Mouse (Mus musculus) spleen, postnatal 4 days (tissue): ENCODE results near the gene Rreb1.

ENCODE experiments used
- DNase-seq, 2 experiments: peaks; one replicate each; pipeline ENCODE4 v3.0.0; 2022; ENCODE audit warnings: low spot score in 2 of 2

The Rreb1 gene

DNA sequence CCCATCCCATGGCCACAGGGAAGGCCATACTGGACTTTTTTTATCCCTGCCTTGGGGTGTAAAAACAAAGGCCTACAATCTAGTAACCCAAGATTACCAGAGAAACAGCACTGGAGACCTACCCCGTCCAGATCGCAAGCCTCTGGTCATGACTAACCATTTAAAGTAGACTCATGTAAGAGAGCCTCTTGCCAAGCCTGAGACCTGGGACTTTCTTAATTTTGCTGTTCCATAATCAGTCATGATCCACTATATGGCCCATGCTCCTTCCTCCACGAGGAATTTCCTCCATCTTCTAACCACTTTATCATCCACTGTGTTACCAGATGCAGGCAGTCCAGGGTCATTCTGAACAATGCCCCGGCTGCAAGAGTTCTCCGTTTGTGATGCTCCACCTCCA lies 98.2 kb downstream of the Rreb1 start:
- no peak for DNase-seq

DNA sequence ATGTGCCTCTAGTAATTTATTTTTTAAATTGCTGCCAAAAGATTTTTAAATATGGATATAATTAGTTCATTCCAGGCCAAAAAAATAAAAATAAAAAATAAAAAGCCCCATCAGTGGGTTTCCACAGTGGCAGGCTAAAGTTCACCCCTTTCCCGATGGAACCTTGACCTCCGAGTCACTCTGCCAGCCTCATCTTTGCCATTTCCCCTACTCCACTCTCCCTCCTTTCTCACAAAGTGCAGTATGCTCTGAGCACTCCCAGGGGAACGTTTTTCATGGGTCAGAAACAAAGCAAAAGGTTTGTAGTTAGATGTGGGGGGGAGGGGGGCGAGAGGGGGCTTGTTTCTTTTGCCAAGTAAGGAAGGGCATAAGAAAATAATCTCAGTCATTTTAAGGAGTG lies 98.6 kb downstream of the Rreb1 start:
- DNase-seq = no peak

DNA sequence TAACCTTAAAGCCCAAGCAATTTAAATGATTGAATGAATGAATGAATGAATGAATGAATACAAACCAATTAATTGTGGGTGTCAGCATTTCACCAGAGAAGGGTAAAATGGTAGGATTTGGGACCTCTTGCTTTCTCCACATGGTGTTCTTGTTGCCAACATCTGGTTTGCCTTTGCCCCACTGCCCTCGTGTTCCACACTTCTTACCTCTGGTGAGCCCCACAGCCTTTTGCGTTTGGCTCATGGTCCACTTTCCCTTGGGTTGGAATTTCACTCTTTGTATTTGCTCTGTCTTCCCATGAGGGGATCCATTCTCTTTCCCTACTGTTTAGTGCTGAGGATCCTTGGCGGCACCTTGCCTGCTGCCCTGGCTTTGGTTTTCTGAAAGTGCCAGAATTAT lies 99.0 kb downstream of the Rreb1 start:
- DNase-seq = no peak

DNA sequence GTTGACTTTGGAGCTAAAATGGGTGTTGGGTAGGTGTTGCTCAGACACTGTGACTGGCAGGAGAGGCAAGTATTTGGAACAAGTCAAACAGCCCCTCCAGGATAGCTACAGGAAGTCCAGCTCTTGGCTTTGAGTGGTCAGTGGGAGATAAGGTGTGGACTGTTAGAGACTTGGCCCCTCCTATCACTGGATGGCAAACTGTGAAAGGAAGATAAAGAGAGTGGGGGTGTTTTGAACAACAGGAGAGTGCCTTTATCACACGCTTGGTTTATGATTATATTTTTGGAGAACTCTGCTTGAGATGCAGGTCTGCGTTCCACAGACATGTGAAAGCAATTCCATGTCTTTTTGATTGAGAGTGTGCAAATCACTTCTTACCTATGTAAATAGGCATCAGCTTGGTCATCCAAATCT lies 100.7 kb downstream of the Rreb1 start:
- no peak for DNase-seq

DNA sequence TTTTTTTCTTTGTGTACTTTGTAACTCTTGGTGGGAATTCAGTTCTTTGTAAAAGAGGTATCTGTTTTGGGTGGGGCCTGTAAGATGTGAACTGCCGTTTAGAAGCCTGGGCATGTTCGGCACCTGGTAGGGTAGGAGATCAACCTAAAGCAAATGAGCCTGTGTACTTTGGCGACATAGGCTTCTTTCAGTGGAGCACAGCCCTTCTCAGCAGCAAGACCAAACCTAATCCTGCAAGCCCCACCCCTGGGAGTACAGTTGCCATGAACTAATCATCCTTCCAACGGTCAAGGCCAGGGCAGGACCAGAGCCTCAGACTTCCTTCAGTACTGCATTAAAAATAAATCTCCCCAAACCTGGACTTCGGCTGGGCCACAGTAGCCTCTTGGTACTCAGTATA lies 101.4 kb downstream of the Rreb1 start:
- DNase-seq = no peak

DNA sequence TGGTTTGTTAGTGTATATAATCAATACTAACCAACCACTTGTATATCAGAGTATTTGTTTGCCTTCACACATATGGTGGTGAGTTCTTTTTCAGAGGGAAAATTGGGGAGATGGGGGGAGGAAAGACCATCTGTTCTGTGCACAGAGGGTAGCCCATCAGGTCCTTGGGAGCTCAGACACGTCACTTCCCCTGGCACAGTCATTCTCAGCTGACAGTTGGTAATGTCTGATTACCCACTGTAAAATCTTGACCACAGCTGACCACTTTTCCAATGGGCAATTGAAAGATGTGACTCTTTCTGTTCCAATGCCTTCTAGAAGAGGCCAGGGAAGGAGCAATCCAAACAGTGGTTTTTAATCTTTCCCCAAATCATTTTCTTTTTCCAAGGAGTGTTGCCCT lies 101.8 kb downstream of the Rreb1 start:
- DNase-seq = no peak

DNA sequence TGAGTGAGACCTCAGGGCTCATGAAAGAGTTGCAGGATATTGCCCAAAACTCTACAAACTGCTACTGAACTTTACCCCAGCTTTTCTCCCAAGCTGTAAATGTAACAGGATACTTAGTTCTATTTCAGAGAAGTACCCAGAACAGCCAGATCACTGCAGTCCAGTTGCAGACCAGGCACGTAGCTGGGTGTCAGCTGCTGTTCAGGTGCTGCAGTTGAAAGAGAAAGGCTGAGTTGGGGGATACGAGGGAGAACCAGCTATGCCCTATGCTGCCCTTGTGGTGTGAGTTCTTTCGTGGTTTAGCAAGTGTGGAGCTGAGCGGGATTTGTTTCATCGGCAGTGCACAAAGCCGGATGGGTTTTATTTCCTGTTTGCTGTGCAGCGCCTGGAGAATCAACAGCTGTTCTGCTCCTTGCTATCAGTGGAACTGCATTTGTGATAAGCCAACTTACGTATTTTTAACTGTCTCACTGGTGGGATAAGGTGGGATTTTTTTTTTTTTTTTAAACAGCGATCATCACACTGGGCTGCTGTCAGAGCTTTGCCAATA lies 102.5 kb downstream of the Rreb1 start:
- no peak for DNase-seq

DNA sequence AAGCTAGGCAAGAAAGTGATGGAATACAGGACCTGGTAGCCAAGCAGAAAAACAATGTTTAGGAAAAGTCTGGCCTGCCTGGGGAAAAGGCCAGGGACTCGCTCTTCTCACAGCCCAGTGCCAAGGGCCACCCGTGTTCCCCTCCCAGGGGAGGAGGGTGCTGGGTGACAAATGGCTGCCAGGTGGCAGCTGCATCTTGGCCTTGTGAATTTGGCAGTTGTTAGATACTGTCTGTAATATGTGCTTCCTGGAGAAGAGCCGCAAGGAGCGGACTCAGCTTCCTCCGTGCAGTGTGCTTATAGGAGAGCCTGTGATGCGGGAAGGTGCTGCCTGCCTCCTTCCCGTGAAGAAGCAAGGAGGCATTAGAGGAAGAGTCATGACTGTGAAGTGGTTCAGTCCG lies 104.3 kb downstream of the Rreb1 start:
- no peak for DNase-seq

DNA sequence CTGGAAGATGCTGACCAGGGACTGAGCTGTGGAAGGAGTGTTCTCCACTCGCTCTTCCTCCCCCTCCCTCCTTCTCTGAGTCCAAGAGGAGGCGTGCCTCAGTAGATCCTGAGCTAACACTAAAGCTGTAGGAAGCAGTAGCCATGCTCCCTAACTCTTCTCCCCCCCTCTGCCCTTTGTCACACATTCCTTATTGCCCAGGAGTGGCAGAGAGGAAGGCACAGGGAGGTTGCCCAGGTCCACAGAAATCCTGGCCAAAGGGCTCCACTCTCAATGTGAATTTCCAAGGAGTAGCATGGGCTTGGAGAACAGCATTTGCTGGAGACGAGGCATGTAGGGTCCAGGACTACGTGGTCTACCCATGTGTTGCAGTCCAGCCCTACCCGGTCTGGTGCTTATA lies 104.8 kb downstream of the Rreb1 start:
- DNase-seq = no peak

DNA sequence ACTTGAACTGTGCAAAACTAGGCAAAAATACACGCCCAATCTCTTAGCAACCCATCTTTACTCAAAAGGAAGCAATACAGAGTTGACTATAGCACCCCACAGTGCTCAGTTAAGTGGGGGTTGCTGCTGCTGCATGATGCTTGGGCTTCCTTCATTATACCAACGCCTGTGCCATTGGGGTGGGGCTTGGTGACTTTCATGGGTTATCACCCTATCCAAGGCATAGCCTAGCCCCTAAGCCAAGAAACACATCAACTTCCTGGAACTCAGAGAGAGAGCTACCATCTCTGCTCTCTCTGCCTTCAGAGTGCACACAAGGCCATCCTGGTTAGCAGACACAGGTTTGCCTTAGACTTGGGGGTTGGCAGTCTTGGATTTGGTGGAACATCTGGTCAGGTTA lies 107.2 kb downstream of the Rreb1 start:
- DNase-seq = no peak

DNA sequence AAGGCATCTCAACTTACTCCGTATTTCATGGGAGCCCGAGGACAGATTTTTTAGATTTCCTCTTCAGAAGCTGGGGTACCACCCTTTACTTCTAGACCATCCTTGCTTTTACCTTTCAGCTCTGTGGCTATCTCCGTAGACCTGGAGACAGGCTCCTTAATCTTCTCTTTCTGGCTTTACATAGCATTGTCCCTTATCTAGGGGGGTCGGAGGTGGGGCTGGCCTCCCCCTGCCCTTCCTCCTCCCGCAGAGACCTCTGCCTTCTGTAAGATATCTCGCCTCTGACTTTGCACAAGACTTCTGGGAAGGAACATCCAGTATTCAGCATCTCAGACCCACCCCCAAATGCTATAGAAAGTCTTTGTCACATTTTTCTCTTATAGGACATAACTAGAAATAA lies 107.8 kb downstream of the Rreb1 start:
- no peak for DNase-seq

DNA sequence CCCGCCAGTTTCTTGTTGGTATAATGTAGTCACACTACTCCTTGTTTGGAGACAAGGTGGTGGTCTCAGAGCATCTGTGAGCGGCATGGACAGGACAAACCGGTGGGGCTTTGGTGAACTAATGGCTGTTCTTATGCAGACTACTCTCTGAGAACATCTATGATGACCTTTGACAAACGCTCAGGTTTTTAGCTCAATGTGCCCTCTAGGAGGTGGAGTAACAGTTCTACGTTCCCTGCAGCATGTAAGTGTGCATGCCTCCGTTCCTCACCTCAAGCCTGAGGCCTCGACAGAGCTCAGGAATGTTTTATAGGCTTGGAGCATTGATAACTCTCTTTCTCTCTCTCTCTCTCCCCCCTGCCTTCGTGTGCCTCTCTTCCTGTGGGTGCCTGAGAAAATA lies 116.6 kb downstream of the Rreb1 start:
- no peak for DNase-seq

DNA sequence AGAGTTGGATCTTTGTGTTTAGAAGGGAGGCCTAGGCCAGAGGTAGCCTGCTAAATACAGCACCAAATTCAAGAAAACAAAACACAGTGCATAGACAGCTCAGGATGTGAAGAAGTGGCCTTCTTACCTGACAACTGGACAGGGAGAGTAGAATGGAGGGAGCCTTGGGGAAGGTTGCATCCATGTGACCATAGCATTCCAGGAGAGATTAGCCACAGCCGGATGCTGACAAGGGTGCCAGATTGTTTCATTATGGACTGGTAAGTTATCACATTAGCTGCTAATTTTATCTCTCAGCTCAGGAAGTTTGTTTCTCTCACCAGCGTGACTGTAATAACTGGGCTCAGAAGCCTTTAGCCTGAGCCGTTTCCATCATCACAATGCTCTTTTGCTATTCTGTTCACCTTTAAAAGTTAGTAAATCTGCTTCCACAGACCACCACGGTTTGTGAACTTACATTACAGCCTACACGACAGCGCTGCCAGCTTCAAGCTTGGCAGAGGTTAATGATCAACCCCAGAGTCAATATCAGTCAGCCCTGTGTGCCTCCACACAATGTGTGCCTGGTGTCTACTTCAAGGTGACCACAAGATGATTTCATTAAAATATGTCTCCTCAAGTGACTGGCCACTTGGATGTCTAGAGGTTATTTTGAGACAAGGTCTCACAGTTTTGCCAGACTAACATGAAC lies 117.5 kb downstream of the Rreb1 start:
- no peak for DNase-seq

DNA sequence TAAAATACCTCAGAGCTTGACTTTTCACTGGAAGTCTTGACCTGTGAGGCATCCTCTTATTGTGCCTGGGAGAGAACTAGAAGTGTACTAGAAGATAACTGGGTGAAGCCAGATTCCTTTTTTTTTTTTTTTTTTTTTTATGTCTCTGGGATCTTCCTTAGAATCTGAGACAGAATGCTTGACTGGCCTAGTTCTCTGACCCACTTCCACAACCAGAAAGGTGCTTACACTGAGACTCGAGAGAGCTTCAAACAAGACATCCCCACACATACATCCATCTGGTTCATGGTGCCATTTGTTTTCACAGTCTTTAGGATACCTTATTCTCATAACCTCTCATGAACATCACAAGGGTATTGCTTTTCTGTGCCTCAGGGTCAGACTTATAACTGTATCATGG lies 118.2 kb downstream of the Rreb1 start:
- DNase-seq = no peak

DNA sequence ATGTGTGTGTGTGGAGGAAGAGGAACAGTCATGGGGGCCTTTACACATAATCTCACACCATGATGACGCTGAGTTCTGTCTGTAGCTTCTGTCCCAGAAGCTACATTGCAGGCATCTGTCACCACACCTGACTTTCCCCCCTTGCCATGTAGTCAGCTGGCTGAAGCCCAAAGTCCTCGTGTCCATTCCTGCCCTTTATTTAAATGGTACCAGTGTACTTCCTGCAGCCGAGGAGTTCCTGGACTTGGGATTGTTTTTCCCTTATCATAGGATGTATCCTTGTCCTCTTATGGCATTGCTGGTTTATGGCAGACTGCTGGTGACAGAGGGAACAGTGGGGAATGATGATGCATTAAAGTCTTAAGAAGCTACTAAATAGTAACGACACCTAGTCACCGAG lies 120.6 kb downstream of the Rreb1 start:
- DNase-seq = no peak

DNA sequence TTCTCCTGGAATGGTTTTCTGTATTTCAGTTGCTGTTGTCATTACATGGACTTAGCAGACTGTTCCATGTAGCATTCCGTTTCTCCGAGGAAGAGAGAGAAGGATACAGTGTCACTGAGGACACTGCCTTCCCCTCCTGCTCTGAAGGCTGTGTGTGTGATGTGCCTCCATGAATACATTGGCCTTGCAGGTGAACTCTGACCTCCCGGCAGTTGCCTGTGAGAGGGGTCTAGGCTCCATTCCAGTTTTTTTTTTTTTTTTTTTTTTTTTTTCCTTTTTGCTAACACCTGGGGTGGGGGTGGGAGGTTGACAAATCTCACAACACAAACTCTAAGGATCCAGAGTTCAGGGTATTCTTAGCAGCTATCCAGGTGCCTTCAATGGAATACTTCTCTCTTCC lies 124.8 kb downstream of the Rreb1 start:
- DNase-seq = no peak

DNA sequence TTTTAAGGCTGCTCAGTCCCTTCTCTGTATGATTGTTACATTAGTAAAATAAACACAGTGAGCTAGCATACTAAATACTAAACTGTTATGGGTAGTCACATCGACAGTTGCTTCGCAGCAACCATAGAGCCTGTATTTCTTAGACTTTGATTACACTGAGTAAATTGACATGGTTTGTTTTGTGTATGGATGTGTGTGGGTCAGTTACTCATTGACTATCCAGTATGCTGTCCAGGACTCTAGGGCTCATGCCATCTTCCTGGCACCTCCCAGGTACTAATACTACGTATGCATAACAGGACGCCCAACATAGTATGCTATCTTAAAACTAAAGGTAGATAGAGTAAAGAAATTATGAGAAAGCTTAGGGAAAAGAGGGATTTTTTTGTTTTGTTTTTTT lies 125.3 kb downstream of the Rreb1 start:
- no peak for DNase-seq

DNA sequence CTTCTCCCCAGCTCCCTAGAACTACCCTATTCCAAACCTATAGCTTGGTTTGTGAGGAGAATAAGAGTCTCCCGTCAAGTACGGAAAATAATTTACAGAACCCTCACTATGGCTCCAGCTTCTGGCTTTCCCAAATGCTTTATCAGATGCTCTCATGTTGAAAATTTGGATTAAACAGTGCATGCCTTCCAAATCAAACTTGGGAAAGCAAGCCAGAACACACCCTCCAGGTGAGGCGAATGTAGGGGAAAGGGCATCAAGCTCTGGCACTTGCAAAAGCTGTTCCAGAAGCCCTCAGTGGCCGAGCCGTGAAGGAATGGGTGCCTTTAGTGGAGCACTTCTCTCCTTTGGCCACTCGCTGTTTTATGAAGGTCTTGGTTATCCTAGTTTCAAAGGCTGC lies 126.2 kb downstream of the Rreb1 start:
- no peak for DNase-seq

DNA sequence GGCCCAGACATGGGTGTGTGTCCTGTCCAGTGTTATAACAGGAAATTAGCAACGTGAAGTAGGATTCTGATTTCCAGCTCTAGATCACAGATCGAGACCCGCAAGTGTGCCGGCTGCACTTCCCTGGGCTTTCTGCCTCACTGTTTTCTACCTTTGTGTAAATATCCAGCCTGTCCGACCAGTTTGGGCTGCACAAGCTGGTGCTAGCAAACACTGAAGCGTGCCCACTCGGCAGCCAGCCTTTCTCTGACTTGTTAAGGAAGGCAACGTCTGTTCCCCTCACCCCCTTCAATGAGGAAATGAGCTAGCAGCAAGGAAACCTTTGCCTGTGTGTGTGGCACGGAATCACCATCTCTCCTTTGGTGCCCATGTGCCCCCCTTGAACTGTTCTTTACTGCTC lies 129.9 kb downstream of the Rreb1 start:
- no peak for DNase-seq

DNA sequence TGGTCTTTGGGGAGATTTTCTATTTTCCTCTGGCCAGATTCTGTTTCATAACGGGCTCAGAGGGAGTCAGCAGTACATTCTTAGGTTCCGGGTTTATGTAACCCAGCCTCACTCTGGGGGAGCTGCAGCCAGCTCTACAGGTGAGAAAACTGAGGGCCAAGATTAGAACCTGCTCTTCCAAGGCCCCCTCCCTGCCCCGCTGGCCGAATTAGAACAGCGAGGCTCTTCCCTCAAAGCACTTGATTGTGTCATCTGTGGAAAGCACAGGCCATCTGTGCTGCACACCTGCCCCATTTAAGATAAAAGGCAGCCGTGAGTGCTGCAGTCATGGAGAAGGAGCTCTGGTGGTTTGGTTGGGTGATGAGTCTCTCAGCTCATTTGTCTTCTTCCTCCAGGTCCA lies 130.3 kb downstream of the Rreb1 start:
- no peak for DNase-seq

DNA sequence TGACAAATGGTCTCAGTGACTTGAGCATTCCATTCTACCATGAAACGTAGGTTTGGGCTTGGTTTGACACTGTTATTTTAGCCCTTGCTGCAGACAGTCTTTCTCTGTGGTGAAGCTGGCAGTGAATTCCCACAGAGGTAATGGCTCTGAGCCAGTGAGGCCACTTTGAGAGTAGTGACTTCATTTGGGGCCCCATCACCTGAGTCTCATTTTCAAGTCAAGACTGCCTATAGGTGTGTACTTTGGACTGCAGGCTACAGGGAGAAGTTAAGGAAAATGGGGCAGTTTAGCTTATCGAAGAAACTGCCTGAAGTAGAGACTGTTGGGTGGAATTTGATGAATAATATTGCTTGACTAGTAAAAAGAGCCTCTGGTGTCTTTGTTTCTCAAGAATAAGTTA lies 131.0 kb downstream of the Rreb1 start:
- DNase-seq = no peak

DNA sequence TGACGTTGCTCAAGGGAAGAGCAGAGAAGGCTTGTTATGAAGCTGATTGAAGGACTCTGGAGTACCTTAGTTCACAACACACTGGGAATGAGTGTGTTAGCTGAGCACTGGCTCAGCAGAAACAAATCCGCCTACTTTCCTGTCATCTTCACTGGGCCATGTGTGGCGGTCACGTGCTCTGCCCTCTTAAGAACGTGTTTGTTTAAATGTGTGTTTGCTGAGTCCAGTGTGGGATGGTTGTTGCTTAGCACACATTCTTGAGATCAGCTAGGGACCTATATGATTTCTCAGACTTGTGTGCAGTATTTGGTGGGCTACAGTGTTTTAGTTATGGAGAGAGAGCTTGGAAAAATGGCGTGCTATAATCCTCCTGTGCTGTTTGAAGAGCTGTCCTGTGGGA lies 133.8 kb downstream of the Rreb1 start:
- DNase-seq = no peak

DNA sequence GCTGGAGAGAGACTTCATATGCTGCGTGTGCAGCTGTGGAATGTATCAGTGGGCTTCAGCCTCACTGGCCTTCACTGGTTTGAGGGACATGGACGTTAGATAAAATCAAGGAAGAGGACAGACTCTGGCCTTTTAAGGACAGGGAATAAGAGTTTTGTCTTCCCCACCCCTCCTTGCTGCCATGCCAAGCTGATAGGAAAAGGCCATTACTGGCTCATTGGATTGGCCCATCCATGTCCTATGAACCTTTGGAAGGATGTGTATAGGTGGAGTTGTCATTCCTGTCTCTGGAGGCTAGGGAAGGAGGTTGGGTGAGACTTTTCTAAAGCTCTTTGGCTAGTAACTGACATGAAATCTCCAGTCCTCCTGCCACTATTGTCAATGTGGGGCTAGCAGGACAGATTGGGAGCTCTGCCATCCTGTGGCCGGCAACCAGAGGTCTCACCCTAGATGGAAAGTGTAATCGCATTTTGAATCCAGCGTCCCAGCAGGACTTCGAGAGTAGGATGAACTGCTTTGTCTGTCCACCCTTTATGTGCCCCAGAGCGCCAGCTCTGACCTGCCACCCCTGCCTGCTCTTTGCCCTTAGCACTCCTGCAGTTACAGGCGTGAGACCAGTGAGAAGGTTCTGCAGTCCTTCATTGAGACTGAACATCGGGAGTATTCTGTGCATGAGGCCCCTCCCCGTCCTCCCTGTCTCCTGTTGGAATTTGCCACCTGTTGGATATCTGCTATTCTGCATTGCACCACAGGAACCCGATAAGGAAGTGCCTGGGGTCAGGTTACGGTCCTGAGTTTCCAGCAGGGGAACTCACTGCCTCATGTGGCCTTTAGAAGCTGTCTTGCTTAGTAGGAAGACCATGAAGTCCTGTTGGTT lies 134.6 kb downstream of the Rreb1 start:
- DNase-seq = no peak
